Mouse (Mus musculus) lung, postnatal 0 days (tissue): ENCODE data around the gene Gm10912.

Experiments
- CTCF ChIP-seq: IDR thresholded peaks from 2 replicates; pipeline ENCODE4 v1.5.1; 2016; ENCODE audit warnings: antibody characterized with exemption, mild to moderate bottlenecking
- EP300 ChIP-seq: IDR thresholded peaks from 2 replicates; pipeline ENCODE4 v1.6.1; 2016; ENCODE audit warnings: antibody characterized with exemption, mild to moderate bottlenecking, control low read depth

GRCm38 (mm10) chr2:104109528-104109927, 43.9 kb downstream of the Gm10912 start:
- no peak for TF ChIP-seq CTCF
- TF ChIP-seq EP300 = no peak
